Mouse (Mus musculus) embryonic facial prominence, embryonic 11.5 days (tissue): ENCODE measurements around the gene E130308A19Rik. TPM values are rescaled to one million over a fixed set of nuclear protein-coding genes. Genes with fewer than 3 reads are reported as not detected.

Experiments
- ATAC-seq: fragments of 200-750 bp; cut with Nextera tagmentation; replicated peaks from 2 replicates; pipeline ENCODE4 v1.8.0; 2017; ENCODE audit warnings: low read depth; ENCODE audit not compliant: insufficient number of reproducible peaks, low FRiP score, low TSS enrichment
- DNase-seq: peaks from one replicate; pipeline ENCODE4 v3.0.0-alpha.2; 2015; ENCODE audit warnings: low spot score
- H3K27ac ChIP-seq: fragments of 300-500 bp; sonication (generic); replicated peaks from 2 replicates; pipeline ENCODE4 v1.5.1; 2014; ENCODE audit warnings: mild to moderate bottlenecking, low read depth, low read length, control low read depth
- H3K27me3 ChIP-seq: fragments of 300-500 bp; sonication (generic); 2 replicates; pipeline ENCODE4 v1.6.1; 2014; ENCODE audit warnings: mild to moderate bottlenecking, low read length, moderate library complexity, mixed read lengths; ENCODE audit not compliant: control insufficient read depth, insufficient read depth
- H3K36me3 ChIP-seq: fragments of 300-500 bp; sonication (generic); replicated peaks from 2 replicates; pipeline ENCODE4 v1.6.1; 2014; ENCODE audit warnings: low read depth, mild to moderate bottlenecking, low read length, moderate library complexity, mixed read lengths; ENCODE audit not compliant: control insufficient read depth, insufficient read depth
- H3K4me1 ChIP-seq: fragments of 300-500 bp; sonication (generic); 2 replicates; pipeline ENCODE4 v1.6.1; 2014; ENCODE audit warnings: low read length, mixed read lengths; ENCODE audit not compliant: control insufficient read depth, insufficient read depth
- H3K4me2 ChIP-seq: fragments of 300-500 bp; sonication (generic); 2 replicates; pipeline ENCODE4 v1.6.1; 2014; ENCODE audit warnings: low read depth, mild to moderate bottlenecking, control low read depth, low read length, moderate library complexity
- H3K4me3 ChIP-seq: fragments of 300-500 bp; sonication (generic); 2 replicates; pipeline ENCODE4 v1.5.1; 2014; ENCODE audit warnings: low read depth, low read length, control low read depth
- H3K9ac ChIP-seq: fragments of 300-500 bp; sonication (generic); replicated peaks from 2 replicates; pipeline ENCODE4 v1.6.1; 2014; ENCODE audit warnings: mild to moderate bottlenecking, control low read depth, low read length
- H3K9me3 ChIP-seq: fragments of 300-500 bp; sonication (generic); replicated peaks from 2 replicates; pipeline ENCODE4 v1.6.1; 2016; ENCODE audit warnings: mild to moderate bottlenecking, low read length, inconsistent platforms, mixed read lengths; ENCODE audit not compliant: control insufficient read depth
- WGBS: fragments of 180-500 bp; shearing (Covaris S2); extraction: QIAGEN DNeasy Blood & Tissue Kit; methylation state at CpG from one replicate; pipeline ENCODE4 v1.1.7; 2014; 5-methylcytosine and 5-hydroxymethylcytosine counted together
- polyA plus RNA-seq: library from polyadenylated mRNA; unstranded; fragments of >200 nt; fragmentation: Nextera tagmentation; extraction: Ambion mirVana; gene quantifications from 2 replicates; pipeline ENCODE4 v1.2.1, GENCODE M21; 2014

The E130308A19Rik gene
- polyA plus RNA-seq, 1 experiment from 2014 or later = 30.5 TPM

DNA sequence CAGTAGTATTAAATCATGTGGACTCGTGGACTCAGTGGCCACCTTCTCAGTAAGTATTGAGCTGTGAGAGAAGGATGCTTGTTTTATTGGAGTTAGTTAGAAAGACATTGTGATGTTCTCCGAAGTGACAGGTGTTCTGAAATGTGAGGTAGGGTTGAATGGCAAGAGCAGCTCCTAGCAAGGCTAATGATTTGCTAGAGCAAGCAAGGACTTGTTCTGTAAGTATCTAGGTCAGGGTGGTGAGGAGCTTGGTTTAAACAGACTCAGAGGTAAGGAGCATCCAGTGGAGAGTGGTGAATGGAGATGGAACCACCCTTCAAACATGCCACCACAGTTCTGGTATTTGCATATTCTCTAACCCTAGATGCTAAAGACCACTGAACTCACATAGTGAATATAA, 16.6 kb downstream of the E130308A19Rik start:
- ATAC-seq (no peak), DNase-seq (no peak)
- H3K4me2 ChIP-seq = no peak overlapping the region
- H3K27me3 ChIP-seq = no peaks in the 10 kb centered on the region
- no peaks in the 10 kb centered on the region for H3K9me3 ChIP-seq
- 91% methylated on average over 2 of the region's 2 CpGs for WGBS
- H3K27ac ChIP-seq = no peak overlapping the region
- H3K9ac ChIP-seq = no peak overlapping the region
- no peaks in the 10 kb centered on the region for H3K36me3 ChIP-seq
- H3K4me1 ChIP-seq = no peaks in the 10 kb centered on the region
- no peak overlapping the region for H3K4me3 ChIP-seq

DNA sequence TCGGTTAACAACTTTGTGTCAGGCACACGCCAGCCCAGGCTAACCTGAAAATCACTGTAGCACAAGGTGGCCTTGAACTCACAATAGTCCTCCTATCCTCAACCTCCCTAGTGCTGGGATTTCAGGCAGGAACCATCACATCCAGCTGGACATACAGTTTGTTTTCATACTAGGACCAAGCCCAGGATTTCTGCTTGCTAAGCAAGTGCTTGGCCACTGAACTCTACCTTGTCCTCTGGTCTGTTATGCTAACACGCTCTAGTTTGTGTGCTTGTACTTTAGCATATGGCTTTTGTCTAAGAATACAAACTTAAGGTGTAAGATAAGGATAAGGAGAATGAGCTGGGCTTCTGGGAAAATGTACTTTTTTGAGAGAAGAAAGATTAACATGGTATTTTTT, 18.4 kb downstream of the E130308A19Rik start:
- H3K36me3 ChIP-seq = no peaks in the 10 kb centered on the region
- H3K4me3 ChIP-seq = no peak overlapping the region
- WGBS = 84% methylated on average over 3 of the region's 3 CpGs
- H3K27ac ChIP-seq = no peak overlapping the region
- H3K9ac ChIP-seq = no peak overlapping the region
- no peak for ATAC-seq
- no peak overlapping the region for H3K4me2 ChIP-seq
- no peaks in the 10 kb centered on the region for H3K4me1 ChIP-seq
- no peak for DNase-seq
- no peaks in the 10 kb centered on the region for H3K9me3 ChIP-seq
- no peaks in the 10 kb centered on the region for H3K27me3 ChIP-seq

DNA sequence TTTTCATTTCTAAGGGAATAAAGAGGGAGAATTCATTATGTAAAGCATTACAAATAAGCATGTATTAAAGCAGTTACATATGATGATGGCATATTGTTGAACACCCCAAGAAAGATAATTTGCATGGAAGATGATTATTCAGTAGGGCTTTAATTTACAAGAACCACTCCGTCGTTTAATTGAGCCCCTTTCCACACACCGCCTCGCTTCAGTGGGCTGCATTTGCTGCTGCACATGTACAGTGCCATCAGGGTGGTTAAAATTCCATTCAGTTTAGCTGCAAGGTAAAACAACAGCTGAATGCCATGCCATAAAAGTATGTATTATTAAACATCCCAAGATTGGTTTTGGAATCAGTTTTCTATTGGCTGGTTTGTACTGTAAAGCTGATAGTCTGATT, 19.0 kb downstream of the E130308A19Rik start:
- ATAC-seq = no peak
- 90% methylated on average over 4 of the region's 4 CpGs for WGBS

DNA sequence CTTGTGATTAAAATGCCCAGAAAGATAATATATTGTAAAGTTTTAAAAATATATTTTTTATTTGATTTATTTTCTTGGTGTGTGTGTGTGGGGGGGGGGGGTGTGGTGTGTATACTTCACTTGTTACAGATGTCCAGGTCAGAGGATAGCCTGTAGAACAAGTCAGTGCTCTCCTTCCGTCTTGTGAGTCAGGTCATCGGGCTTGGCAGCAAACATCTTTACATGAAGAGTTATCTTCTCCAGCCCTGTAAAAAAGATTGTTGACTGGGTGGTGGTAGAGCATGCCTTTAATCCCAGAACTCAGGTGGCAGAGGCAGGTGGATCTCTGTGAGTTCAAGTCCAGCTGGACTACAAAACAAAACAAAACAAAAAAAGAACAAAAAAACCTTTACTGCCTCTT, 19.6 kb downstream of the E130308A19Rik start:
- H3K4me3 ChIP-seq = no peak overlapping the region
- no peak overlapping the region for H3K27ac ChIP-seq
- WGBS = 98% methylated on average over 2 of the region's 2 CpGs
- H3K36me3 ChIP-seq = no peaks in the 10 kb centered on the region
- H3K27me3 ChIP-seq = no peaks in the 10 kb centered on the region
- H3K9me3 ChIP-seq = no peaks in the 10 kb centered on the region
- no peak for DNase-seq
- H3K4me1 ChIP-seq = no peaks in the 10 kb centered on the region
- no peak overlapping the region for H3K4me2 ChIP-seq
- H3K9ac ChIP-seq = no peak overlapping the region
- ATAC-seq = no peak

More for the DNA sequence above, 19.0 kb downstream of the E130308A19Rik start:
- Histone ChIP-seq H3K36me3 (no peaks in the 10 kb centered on the region), H3K4me2 (no peak overlapping the region), H3K4me1 (no peaks in the 10 kb centered on the region), H3K27ac (no peak overlapping the region), H3K9me3 (no peaks in the 10 kb centered on the region), H3K9ac (no peak overlapping the region), H3K27me3 (no peaks in the 10 kb centered on the region), H3K4me3 (no peak overlapping the region)
- DNase-seq = no peak

DNA sequence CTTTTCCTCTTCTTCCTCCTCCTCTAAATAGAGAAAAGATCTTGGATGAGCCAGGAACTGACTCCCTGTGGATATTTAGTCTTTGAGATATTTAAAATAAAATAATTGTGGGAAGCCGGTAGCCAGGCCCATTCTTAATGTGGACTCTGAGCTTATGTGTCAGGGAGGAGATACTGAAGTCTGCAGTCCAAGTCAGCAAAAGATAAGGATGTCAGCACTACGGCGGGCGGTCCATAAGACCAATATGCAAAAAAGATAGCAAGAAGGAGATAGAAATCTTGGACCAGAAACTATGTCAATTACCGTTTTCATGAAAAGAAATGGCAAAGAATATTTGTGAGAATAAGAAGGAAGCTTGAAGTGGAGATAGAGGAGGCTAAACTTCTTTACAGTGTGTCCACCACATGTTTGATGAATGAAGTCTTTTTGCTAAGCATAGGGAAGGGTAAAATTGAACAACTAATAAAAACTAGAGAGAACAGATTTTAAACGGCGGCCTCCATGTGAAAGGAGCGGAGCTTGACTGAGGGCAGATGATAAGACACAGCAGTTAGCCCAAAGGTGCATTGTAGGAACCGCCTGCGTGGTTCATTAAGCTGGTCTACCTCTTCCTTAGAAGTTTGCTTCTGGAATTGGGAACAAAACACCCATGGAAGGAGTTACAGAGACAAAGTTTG, 20.1 kb downstream of the E130308A19Rik start:
- H3K4me2 ChIP-seq = no peak overlapping the region
- no peaks in the 10 kb centered on the region for H3K9me3 ChIP-seq
- no peak overlapping the region for H3K4me3 ChIP-seq
- DNase-seq = no peak
- H3K27me3 ChIP-seq = no peaks in the 10 kb centered on the region
- no peak overlapping the region for H3K27ac ChIP-seq
- no peaks in the 10 kb centered on the region for H3K36me3 ChIP-seq
- 91% methylated on average over 10 of the region's 10 CpGs for WGBS
- no peaks in the 10 kb centered on the region for H3K4me1 ChIP-seq
- no peak overlapping the region for H3K9ac ChIP-seq
- ATAC-seq = no peak

DNA sequence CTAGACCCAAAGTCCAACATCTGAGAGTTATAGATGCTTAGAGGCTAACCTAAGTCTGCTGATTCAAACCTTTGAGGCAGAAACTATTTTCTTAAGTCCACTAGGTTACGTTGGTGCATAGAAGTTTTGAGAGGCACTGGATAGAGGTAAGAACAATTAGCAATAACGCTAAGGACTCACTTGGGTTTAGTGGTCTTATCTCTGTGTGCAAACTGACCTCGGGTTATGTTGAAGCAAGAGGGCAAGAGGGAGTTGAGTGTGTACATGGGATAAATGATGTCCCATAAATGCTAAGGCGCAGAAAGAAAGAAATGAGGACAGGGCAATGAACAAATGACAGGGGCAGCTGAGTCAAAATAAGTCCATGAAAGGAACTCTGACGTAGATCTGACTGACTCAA, 23.1 kb downstream of the E130308A19Rik start:
- no peaks in the 10 kb centered on the region for H3K9me3 ChIP-seq
- no peak overlapping the region for H3K9ac ChIP-seq
- no peak overlapping the region for H3K4me3 ChIP-seq
- no peaks in the 10 kb centered on the region for H3K4me1 ChIP-seq
- no peak overlapping the region for H3K27ac ChIP-seq
- DNase-seq = no peak
- no peak for ATAC-seq
- H3K27me3 ChIP-seq = no peaks in the 10 kb centered on the region
- 90% methylated on average over 5 of the region's 5 CpGs for WGBS
- H3K4me2 ChIP-seq = no peak overlapping the region
- H3K36me3 ChIP-seq = no peaks in the 10 kb centered on the region

DNA sequence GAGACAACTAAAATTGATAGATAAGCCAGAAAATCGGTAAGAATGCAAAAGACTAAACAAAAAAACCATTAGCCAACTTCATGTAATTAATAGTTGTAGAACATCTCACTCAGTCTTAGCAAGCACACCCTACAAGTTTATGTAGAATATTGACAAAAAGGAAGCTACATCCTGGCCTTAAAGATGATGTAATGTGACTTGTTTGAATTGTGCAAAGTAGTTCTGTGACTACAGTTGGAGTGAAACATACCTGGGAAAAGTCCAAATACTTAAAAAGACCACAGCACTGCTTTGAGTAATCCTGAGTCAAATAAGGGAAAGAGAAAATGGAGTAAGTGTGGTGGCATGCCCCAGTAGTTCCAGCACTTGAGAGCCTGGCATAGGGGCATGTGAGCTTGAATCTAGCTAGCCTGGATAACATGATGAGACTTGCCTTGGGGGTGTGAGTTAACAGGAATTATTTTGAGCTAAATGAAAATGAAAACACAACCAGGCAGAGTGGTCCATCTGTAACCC, 26.2 kb downstream of the E130308A19Rik start:
- H3K4me2 ChIP-seq = no peak overlapping the region
- H3K9me3 ChIP-seq = no peaks in the 10 kb centered on the region
- H3K4me3 ChIP-seq = no peak overlapping the region
- no peaks in the 10 kb centered on the region for H3K27me3 ChIP-seq
- ATAC-seq (no peak), DNase-seq (no peak)
- no peak overlapping the region for H3K9ac ChIP-seq
- H3K4me1 ChIP-seq = no peaks in the 10 kb centered on the region
- no peaks in the 10 kb centered on the region for H3K36me3 ChIP-seq
- WGBS = 85% methylated on average over 1 of the region's 1 CpGs
- H3K27ac ChIP-seq = no peak overlapping the region

DNA sequence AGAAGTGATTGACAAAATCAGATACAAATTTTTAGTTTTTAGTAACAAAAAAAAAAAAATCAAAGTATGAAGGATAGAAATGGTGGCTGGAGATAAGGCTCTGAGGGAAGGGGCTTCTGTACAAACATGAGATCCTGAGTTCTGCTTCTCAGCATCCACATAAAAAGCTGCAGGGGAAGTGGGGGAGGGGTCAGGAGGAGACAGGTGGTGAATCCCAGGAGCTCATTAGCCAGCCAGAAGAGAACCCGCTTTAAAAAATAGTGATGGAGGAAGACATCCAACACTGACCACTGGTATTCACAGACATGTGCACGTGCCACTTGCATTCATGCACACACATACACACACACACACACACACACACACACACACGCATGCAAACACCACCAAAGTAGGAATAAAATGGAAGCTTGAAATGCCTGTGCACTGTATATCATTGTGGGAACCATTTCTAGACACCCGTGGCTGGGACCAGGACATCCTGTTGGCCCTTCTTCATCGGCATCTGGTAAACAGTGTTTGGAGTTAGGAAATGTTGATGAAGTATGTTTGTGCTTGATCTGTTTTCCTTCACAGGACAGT, 30.1 kb downstream of the E130308A19Rik start:
- Histone ChIP-seq H3K36me3 (no peaks in the 10 kb centered on the region), H3K9ac (no peak overlapping the region), H3K4me2 (no peak overlapping the region), H3K27me3 (no peaks in the 10 kb centered on the region), H3K4me1 (no peaks in the 10 kb centered on the region), H3K9me3 (no peaks in the 10 kb centered on the region), H3K4me3 (no peak overlapping the region), H3K27ac (no peak overlapping the region)
- ATAC-seq (no peak), DNase-seq (no peak)
- WGBS = 81% methylated on average over 5 of the region's 5 CpGs
